Mouse (Mus musculus): Measurements from ENCODE around the gene Sephs2. TPM values are rescaled to one million over a fixed set of nuclear protein-coding genes. Genes with fewer than 3 reads are reported as not detected.

Sephs2 gene
- polyA plus RNA-seq (2011; ENCODE audit: insufficient read length, low read depth, missing spikeins): 25.9 and 29.4 TPM in 2 replicates

DNA sequence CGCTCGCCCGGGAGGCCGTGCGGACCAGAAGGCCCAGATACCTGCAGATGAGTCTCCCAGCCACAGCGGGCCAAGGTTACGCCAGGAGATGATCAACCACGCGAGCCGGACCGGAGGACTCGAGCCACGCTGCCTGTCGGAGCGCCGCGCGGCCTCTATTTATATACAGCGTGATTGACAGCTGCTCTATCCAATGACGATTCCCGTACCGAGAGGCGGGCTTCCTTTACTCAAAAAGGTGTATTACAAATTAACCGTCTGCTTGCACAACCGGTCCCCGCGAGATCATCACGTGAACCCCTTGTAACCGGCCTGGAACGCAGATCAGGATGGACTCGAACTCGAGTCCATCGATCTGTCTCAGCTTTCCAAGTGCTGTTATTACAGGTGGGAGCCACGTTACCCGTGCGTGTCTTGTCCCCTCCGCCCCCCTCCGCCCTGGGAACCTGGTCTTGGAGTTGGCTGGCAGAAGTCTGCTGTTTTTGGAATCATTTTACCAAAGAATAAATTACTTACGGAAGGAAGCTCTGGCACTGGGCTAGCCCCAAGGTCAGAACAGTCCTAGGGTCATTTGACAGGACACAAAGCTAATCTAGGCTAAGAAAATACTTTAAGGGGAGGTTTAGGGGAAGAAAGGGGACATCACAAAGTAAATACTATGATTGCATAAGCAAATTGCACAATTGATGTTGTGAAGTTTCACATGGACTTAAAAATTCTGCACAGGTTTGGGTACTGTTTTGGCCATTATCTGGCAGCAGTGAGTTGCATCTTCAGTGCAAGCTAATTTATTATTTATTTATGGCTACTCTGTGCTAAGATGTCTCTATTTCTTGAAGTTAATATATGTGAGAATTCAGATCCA is at the start of gene Sephs2:
Gene Sephs2 (minus strand): TSS at position 131 of the 865 bp plus-strand sequence.
- Histone ChIP-seq H3K27ac (ENCODE audit: insufficient read depth, low read length) (no peak within 1 kb of the TSS), H3K4me1 (ENCODE audit: control insufficient read depth, insufficient read depth, low read length) (peaks cover 3% of the 10 kb centered on the region; the same call in 1 of the 2 replicates), H3K4me3 (ENCODE audit: insufficient read depth, low read length) (peak within 1 kb of the TSS; percentile 70)
- TF ChIP-seq CTCF (IDR thresholded peaks at IDR 0.05; ENCODE audit: borderline replicate concordance, insufficient read depth, low read length) (no peak), POLR2A (IDR thresholded peaks at IDR 0.05; ENCODE audit: low read depth, low read length) (peak; percentile 97)

DNA sequence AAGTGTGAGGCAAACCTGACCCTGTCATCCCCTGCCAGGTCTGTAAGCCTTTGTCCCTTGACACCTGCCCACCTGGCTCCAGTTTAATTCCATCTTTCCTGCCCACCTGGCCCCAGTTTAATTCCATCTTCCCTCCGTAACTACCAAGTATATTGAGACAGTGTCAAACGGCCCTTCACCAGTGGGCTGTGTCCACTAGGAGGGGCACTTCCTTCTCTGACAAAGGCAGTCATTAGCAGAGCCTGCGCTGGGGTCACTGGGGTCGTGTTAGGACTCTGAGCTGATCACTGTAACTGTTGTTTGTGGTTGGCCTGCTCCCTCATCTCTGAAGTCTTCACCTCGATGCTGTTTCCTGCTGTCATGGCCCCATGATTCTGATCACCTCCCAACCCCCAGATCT is 48.2 kb upstream of the Sephs2 start:
- Histone ChIP-seq H3K4me3 (ENCODE audit: insufficient read depth, low read length) (no peak overlapping the region), H3K4me1 (ENCODE audit: control insufficient read depth, insufficient read depth, low read length) (no peaks in the 10 kb centered on the region), H3K27ac (ENCODE audit: insufficient read depth, low read length) (no peak overlapping the region)
- TF ChIP-seq CTCF (IDR thresholded peaks at IDR 0.05; ENCODE audit: borderline replicate concordance, insufficient read depth, low read length): 0 out of 2 replicates have a peak, but pooled peaks have one; percentile 7
- no peak for TF ChIP-seq POLR2A (IDR thresholded peaks at IDR 0.05; ENCODE audit: low read depth, low read length)

DNA sequence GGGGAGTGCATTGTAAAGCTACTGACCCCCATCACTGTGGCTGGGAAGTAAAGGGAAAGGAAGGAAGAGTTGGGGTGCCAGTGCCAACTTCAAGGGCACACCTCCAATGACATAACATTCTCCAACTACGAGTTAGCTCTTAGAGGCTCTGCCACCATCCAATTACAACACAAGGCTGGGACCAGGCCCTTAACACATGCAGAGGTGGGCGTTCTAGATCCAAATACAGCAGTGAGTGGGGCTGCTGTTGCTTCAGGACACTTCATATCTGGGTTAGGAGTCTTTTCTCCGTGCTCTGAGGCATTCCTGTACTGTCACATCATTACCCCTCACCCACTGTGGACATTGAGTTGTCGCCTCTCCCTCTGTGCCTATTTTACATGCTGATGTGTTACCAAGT is 47.3 kb upstream of the Sephs2 start:
- TF ChIP-seq POLR2A (IDR thresholded peaks at IDR 0.05; ENCODE audit: low read depth, low read length) (no peak), CTCF (IDR thresholded peaks at IDR 0.05; ENCODE audit: borderline replicate concordance, insufficient read depth, low read length) (no peak)
- no peaks in the 10 kb centered on the region for H3K4me1 ChIP-seq (ENCODE audit: control insufficient read depth, insufficient read depth, low read length)
- no peak overlapping the region for H3K27ac ChIP-seq (ENCODE audit: insufficient read depth, low read length)
- H3K4me3 ChIP-seq (ENCODE audit: insufficient read depth, low read length): no peak overlapping the region

DNA sequence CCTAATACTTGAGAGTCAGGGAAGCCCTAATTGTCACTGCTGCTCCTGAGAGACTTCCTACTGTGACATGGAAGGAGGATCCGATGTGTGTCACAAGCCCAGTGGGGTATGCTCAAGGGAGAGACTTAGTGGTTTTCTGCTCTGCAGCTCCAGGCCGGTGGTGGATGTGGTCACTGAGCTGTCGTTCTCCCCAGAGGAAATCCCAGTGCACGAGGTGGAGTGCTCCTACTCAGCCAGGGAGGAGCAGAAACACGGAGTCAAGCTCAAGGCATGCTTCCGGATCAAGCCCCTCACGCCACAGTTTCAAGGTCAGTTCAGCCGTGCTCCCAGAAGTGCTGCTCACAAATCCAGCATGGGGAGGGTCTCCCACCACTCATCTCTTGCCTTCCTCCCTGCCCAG is 40.1 kb upstream of the Sephs2 start:
- TF ChIP-seq CTCF (IDR thresholded peaks at IDR 0.05; ENCODE audit: borderline replicate concordance, insufficient read depth, low read length): no peak
- no peak for TF ChIP-seq POLR2A (IDR thresholded peaks at IDR 0.05; ENCODE audit: low read depth, low read length)
- Histone ChIP-seq H3K4me3 (ENCODE audit: insufficient read depth, low read length) (no peak overlapping the region), H3K4me1 (ENCODE audit: control insufficient read depth, insufficient read depth, low read length) (no peaks in the 10 kb centered on the region), H3K27ac (ENCODE audit: insufficient read depth, low read length) (no peak overlapping the region)

DNA sequence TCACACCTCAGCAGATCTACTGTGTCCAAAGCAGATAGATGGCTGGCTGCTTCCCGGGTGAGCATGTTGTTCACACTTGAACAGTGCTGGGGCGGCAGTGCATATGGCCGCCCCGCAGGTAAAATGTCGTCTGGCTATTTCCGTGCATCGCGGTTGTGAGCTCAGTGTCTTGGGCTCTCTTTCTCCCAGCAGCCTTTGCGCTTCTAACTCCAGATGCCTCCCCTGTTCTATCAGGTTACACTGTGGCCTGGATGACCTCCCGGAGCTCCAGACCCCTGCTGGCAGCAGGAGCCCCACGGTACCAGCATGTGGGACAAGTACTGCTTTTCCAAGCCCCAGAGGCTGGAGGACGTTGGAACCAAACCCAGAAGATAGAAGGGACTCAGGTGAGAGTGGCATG is 36.1 kb upstream of the Sephs2 start:
- H3K4me3 ChIP-seq (ENCODE audit: insufficient read depth, low read length): no peak overlapping the region
- H3K27ac ChIP-seq (ENCODE audit: insufficient read depth, low read length): no peak overlapping the region
- TF ChIP-seq CTCF (IDR thresholded peaks at IDR 0.05; ENCODE audit: borderline replicate concordance, insufficient read depth, low read length) (no peak), POLR2A (IDR thresholded peaks at IDR 0.05; ENCODE audit: low read depth, low read length) (no peak)
- no peaks in the 10 kb centered on the region for H3K4me1 ChIP-seq (ENCODE audit: control insufficient read depth, insufficient read depth, low read length)

DNA sequence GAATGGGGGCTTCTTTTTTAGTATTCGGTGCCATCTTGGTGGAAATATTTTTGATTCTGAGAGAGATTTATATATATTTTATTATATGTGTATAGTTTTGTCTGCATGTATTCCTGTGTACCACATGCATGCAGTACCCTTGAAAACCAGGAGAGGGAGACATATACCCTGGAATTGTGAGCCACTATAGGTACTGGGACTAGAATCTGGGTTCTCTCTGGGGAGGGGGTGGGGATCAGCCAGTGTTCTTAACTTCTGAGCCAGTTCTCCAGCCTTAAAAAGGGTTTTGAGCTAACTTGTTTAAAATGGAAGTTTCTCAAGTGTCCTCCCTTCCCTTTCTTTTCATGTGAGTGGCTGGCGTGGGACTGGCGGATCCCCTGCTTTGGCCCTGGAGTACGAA is 35.0 kb upstream of the Sephs2 start:
- TF ChIP-seq CTCF (IDR thresholded peaks at IDR 0.05; ENCODE audit: borderline replicate concordance, insufficient read depth, low read length): no peak
- Histone ChIP-seq H3K4me1 (ENCODE audit: control insufficient read depth, insufficient read depth, low read length) (no peaks in the 10 kb centered on the region), H3K4me3 (ENCODE audit: insufficient read depth, low read length) (no peak overlapping the region), H3K27ac (ENCODE audit: insufficient read depth, low read length) (no peak overlapping the region)

DNA sequence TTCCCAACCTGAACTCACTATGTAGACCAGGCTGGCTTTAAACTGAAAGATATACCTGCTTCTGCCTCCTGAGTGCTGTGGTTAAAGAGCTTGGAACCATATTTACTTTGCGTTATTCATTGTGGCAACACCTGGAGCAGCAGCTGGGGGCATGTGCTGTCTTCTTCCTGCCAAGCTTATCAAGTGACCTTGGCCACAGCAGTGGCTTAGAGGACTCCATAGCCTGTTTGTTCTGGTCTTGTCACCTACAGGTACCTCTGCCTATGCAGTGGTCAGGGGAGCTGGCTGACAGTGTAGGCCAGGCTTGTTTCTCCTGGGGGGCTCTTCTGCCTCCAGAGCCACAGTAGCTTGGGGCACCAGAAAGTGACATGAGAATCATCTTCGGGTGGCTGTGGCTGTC is 34.6 kb upstream of the Sephs2 start:
- no peak overlapping the region for H3K27ac ChIP-seq (ENCODE audit: insufficient read depth, low read length)
- TF ChIP-seq CTCF (IDR thresholded peaks at IDR 0.05; ENCODE audit: borderline replicate concordance, insufficient read depth, low read length) (no peak), POLR2A (IDR thresholded peaks at IDR 0.05; ENCODE audit: low read depth, low read length) (no peak)
- H3K4me1 ChIP-seq (ENCODE audit: control insufficient read depth, insufficient read depth, low read length): no peaks in the 10 kb centered on the region
- no peak overlapping the region for H3K4me3 ChIP-seq (ENCODE audit: insufficient read depth, low read length)

DNA sequence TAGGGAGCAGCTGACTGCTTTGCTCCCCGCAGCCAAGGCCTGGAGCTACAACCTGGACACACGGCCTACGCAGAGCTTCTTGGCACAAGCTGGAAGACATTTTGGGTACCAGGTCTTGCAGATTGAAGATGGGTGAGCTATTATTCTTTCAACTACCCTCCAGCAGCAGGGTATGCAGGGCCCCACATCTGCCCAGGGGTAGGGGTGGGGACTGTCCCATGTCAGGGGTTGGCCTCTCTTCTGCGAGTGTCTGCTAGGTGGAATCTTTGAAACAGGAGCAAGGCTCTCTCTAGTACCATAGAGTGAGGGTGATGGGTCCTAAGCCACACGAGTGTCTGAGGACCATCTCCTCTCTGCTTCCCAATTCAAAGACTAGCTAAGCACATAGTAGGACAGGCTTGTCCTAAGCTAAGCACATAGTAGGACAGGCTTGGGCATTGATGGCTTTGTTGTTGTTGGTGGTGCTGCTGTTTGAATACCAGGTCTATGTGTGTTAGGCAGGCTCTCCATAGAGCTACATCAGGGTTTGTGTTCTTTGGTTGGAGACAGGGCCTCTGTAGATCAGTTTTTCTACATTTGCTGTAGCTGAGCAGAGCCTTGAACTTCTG is 23.8 kb upstream of the Sephs2 start:
- Histone ChIP-seq H3K4me3 (ENCODE audit: insufficient read depth, low read length) (no peak overlapping the region), H3K27ac (ENCODE audit: insufficient read depth, low read length) (no peak overlapping the region), H3K4me1 (ENCODE audit: control insufficient read depth, insufficient read depth, low read length) (no peaks in the 10 kb centered on the region)
- TF ChIP-seq CTCF (IDR thresholded peaks at IDR 0.05; ENCODE audit: borderline replicate concordance, insufficient read depth, low read length) (no peak), POLR2A (IDR thresholded peaks at IDR 0.05; ENCODE audit: low read depth, low read length) (no peak)

DNA sequence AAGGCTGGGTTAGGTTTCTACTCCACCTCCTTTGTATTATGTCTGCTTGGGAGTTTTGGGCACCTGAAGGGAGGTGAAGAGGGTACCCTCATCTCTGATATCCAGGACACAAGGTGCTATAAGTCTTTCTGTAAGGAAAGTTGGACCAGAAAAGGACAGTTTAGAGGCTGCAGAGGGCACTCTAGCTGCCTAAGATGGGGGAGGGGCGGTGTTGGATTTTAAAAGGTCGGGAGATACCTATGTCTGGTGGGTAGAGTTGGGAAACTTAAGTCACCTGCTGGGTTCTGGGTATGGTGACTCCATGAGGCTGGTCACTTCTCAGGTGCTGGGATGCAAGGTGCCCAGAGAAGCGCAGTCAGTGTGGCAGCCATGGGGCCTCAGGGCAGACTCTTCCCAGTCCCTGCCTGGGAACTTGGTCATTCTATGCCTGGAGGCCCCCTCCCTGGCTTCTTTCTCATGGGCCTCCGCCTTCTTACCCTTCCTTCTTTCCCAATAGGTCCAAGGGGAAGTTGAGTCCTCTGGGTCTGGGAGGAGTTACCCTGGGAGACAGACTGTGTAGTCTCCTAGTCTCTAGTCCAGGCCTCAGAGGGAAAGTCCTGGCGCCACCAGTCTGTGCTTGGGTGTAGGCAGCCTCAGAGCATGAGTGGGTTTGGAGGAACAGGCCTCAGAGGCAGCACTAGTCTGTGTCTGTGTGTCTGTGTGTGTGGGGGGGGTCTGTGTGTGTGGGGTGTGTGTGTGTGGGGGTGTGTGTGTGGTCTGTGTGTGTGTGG is 23.1 kb upstream of the Sephs2 start:
- H3K4me1 ChIP-seq (ENCODE audit: control insufficient read depth, insufficient read depth, low read length): no peaks in the 10 kb centered on the region
- no peak overlapping the region for H3K27ac ChIP-seq (ENCODE audit: insufficient read depth, low read length)
- H3K4me3 ChIP-seq (ENCODE audit: insufficient read depth, low read length): no peak overlapping the region
- TF ChIP-seq POLR2A (IDR thresholded peaks at IDR 0.05; ENCODE audit: low read depth, low read length): no peak
